Mouse (Mus musculus) adrenal gland, postnatal 10 days (tissue): ENCODE measurements around the gene R3hdm4. TPM values are rescaled to one million over a fixed set of nuclear protein-coding genes. Genes with fewer than 3 reads are reported as not detected.

Source experiments
- DNase-seq: peaks from one replicate; pipeline ENCODE4 v3.0.0; 2021; ENCODE audit warnings: mixed read lengths
- microRNA-seq: library from miRNA; unstranded; fragments of <30 nt; microRNA quantifications from one replicate; pipeline ENCODE4 v1.2.0, GENCODE M21; 2021
- total RNA-seq, 2 experiments: library from RNA; stranded (reverse); gene quantifications; 2 replicates each; pipeline ENCODE4 v1.2.3; 2021

Gene R3hdm4
- total RNA-seq, 2 experiments from 2014 or later: 78.9 to 93.6 TPM

DNA sequence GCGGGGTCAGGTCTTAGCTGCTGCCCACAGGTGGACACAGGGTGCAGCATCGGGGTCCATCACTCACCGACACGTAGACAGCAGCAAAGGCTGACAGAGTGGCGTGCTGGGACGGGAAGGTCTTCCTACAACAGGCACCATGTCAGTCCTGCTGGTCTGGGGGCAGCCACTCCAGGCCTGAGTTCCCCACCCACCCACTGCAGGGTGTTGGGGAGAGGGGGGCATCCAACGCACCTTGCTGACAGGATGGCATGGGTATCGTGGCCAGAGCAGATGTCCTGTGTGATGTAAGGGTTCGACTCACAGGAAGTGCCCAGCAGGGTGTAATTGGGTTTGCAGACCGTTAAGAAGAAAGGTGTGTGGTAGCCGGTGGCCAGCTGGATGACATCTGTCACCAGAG is 54.4 kb downstream of the R3hdm4 start:
- DNase-seq: no peak

DNA sequence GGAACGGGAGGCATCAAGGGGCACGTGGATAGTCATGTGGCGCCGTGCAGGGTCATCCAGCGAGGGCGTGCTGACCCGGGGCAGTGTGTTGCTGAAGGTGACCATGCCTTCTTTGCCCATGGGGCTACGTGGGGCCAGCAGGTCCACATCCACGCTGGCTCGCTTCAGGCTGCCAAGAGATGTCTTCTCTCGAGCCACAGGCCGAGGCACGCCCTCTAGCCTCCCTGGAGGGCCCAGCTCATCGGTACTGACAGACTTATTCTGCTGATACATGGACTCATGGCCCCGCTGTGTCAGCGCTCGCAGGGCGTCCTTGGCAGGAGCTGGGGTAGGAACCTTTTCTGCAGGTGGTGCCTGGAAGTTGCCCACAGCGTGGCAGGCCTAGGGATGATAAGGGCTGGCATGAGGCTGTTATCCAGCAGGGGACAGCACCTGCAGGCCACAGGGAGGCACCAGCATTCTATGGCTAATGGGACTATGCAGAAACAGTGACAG is 55.2 kb downstream of the R3hdm4 start:
- peak; percentile 51 for DNase-seq

DNA sequence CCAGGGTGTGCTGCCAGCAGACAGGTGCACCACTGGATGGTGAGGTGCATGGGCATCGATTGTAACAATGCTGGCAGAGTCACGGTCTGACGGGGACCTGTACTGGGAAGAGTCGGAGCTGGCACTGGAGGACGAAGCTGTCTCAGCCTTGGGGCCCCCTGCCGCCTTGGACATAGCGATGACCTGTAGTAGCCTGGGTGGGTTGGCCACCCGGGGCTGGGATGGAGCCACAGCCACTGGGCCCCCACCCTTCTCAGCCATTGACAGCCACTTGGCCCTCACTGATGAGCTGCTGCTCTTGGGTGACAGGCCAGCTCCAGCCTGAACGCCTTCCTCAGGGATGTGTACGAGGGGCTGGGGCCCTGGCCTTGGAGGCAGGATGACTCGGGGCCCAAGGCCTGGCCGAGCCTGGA is 55.8 kb downstream of the R3hdm4 start:
- no peak for DNase-seq

DNA sequence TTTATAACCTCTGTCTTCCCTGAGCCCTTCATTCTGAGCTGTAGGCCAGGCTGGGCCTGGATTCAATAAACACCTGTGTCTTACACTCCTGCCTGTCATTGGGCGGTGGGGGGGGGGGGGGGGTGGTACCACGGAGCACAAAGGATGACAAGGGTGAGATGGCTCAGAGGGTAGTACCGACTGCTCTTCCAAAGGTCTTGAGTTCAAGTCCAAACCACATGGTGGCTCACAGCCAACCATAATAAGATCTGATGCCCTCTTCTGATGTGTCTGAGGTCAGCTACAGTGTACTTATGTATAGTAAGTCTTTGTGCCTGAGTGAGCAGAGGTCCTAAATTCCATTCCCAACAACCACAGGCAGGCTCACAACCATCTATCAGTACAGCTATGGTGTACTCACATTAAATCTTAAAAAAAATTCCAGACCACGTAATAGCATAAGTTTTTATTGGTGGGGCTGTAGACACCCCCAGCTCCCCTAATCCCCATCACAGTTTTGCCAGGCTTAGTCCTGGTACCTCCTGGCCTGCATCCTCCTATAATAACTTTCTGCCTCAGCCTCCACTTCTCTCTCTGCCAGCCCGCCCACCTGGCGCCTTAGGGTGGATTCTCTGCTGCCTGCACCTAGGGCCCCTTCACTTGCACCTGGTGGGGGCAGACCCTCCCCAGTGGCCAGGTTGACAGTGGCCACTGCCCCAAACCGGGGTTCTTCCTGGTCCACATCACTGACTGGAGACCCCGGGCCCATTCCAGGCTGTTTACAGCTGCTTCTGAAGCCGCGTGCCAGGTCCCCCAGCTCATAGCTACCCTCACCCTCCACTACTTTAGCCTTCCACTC is 56.4 kb downstream of the R3hdm4 start:
- no peak for DNase-seq

DNA sequence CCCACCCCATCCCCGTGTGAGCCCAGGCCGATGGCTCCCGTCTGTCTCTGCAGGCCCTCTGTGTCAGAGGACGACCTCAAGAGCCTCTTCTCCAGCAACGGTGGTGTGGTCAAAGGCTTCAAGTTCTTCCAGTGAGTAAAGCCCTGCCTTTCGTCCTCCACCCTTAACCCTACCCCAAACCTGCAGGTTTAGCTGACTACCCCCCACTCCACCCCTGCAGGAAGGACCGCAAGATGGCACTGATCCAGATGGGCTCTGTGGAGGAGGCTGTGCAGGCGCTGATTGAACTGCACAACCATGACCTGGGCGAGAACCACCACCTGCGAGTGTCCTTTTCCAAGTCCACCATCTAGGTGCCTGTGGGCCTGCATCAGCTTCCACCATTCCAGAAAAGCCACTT is 58.1 kb downstream of the R3hdm4 start:
- DNase-seq: no peak

DNA sequence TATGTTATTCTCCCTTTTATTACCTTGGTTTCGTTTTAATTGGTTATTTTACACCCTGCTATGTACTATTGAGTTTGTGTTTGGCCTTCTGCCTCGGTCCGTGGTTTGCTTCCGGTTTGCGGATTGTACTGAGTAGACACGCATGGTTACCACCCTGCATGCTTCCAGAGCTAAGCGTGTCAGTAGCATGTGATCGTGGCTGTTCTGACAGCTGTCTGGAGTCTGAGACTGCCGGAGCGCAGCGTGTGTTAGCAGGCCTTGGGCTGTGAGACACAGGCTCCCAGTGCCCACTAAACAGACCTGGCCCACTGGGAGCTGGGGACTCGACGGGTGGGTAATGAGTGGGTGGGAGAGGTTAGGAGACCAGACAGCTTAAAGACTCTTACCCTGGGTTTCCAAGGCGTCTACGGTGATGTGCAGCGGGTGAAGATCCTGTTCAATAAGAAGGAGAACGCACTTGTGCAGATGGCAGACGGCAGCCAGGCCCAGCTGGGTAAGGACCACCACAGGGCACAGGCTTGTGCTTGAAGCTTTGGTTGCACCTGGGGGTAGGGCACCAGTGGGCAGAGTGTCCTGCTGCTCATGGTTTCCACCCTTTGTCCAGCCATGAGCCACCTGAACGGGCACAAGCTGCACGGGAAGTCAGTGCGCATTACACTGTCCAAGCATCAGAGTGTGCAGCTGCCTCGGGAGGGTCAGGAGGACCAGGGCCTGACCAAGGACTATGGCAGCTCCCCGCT is 58.8 kb downstream of the R3hdm4 start:
- DNase-seq: no peak

DNA sequence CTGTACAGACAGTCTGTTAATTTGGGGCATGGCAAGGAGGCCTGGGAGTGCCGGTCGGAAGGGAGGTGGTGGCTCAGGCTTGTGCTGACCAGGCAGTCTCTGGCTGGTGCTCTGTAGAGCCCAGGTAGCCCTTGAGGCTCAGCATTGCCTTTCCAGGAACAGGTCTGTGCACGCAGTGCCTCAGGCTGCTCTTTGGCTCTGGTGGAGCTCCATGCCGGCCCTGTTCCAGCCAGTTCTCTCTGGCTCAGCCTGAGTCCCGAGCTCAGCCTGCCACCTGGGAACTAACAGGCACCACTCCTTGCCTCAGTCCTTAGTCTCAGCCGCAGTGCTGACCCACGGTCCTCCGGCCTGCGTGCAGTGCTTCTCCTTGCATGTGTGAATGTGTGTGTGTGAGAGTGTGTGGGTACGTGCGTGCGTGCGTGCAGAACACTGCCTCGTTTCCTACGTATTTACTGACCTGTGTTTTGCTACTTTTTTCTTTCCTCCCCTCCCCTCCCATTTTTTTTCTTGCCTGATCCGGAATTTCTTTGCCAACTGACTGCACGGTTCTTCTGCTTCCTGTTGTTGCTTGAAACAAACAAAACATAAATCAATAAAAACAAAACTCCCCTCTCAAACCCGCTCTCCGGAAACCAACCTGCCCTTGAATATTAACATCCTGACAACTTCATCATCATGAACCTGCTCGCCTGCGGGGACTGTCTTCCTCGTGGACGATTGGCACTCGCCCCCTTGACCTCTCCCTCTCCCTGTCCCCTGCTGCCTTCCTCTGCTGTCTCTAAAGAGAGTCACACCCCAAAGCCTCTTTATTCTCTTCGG is 59.6 kb downstream of the R3hdm4 start:
- DNase-seq: peak; percentile 45

DNA sequence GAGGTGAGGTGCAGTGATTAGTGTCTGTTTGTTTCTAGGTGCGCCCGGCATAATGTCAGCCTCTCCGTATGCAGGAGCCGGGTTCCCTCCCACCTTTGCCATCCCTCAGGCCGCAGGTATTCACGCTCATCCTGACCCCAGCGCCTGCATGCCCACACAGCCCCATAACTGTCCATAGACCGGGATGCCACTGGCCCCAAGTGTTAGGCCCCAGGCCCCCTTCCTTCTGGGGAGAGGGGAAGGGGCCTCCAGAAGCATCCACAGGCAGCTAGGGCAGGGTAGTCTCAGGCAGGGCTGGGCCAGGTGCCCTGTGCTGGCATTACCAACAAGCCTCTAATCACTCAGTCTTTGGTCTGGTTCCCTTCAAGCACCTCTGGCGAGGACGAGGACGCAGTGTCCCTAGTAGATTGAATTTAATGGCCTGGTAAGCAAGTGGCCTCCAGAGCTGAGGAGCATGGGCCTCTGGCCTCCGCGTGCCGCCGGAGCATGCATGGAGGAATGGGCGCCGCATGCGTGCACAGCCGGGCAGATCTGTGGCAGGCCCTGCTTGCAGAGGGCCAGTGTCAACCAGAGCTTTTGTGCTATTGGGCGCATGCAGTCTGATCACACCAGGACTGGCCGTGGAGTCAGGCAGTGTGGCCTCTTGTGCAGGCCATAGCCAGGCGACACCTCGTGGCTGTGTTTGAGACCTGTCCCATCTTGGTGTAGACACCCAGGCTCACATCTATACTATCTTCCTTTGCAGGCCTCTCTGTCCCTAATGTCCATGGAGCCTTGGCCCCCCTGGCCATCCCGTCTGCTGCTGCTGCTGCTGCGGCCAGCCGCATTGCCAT is 60.7 kb downstream of the R3hdm4 start:
- DNase-seq: no peak

Small RNA genes within 50 kb of the gene (microRNA-seq; reads per million reads assigned to microRNA genes)
- not detected for gene Mir6910

Other genes with a start within 250 kb of the R3hdm4 start
- gene Cdc34, start 239.0 kb downstream of the R3hdm4 start, total RNA-seq: 10 to 100 TPM; 90.2 to 96.7 TPM
- 1 to 10 TPM; 1.0 to 1.5 TPM for gene Gzmm, start 232.2 kb downstream of the R3hdm4 start, total RNA-seq
- 100 to 1,000 TPM; 662 to 732 TPM for gene Bsg, start 216.7 kb downstream of the R3hdm4 start, total RNA-seq
- 1 to 10 TPM; 7.2 to 8.7 TPM for gene Hcn2, start 204.6 kb downstream of the R3hdm4 start, total RNA-seq
- gene Polrmt, start 174.6 kb downstream of the R3hdm4 start, total RNA-seq: 10 to 100 TPM; 60.1 to 69.8 TPM
- gene Fgf22, start 166.1 kb downstream of the R3hdm4 start, total RNA-seq: not detected
- 10 to 100 TPM; 50.8 to 55.1 TPM for gene Rnf126, start 154.3 kb downstream of the R3hdm4 start, total RNA-seq
- gene Fstl3, start 143.9 kb downstream of the R3hdm4 start, total RNA-seq: 1 to 10 TPM; 5.5 to 5.7 TPM
- under 1 TPM; 0.09 to 0.21 TPM for gene Prss57, start 130.2 kb downstream of the R3hdm4 start, total RNA-seq
- 10 to 100 TPM; 69.6 to 80.2 TPM for gene Palm, start 127.6 kb downstream of the R3hdm4 start, total RNA-seq
- under 1 TPM in 1 of 2 experiments, not detected in 1; 0.27 TPM for gene Misp, start 100.2 kb downstream of the R3hdm4 start, total RNA-seq
- 100 to 1,000 TPM; 267 to 270 TPM for gene Ptbp1, start 66.8 kb downstream of the R3hdm4 start, total RNA-seq
- gene Prtn3, start 46.7 kb downstream of the R3hdm4 start, total RNA-seq: 1 to 10 TPM; 1.5 to 2.8 TPM
- gene Plppr3, start 46.6 kb downstream of the R3hdm4 start, total RNA-seq: 1 to 10 TPM; 3.4 to 4.3 TPM
- gene Elane, start 35.0 kb downstream of the R3hdm4 start, total RNA-seq: 1 to 10 TPM; 2.1 to 2.3 TPM
- 100 to 1,000 TPM; 316 to 348 TPM for gene Cfd, start 30.4 kb downstream of the R3hdm4 start, total RNA-seq
- 10 to 100 TPM; 48.1 to 50.8 TPM for gene Med16, start 12.3 kb downstream of the R3hdm4 start, total RNA-seq
- gene Gm26602, start 10.4 kb downstream of the R3hdm4 start, total RNA-seq: not detected
- 1 to 10 TPM in 1 of 2 experiments, under 1 TPM in 1; 0.69 to 1.8 TPM for gene Kiss1r, start 4.2 kb downstream of the R3hdm4 start, total RNA-seq
- gene Arid3a, start 5.8 kb upstream of the R3hdm4 start, total RNA-seq: 1 to 10 TPM; 6.3 to 8.1 TPM
- 10 to 100 TPM; 32.4 to 34.9 TPM for gene Wdr18, start 38.9 kb upstream of the R3hdm4 start, total RNA-seq
- gene Grin3b, start 49.5 kb upstream of the R3hdm4 start, total RNA-seq: under 1 TPM; 0.27 to 0.36 TPM
- gene Tmem259, start 63.1 kb upstream of the R3hdm4 start, total RNA-seq: 100 to 1,000 TPM; 143 to 146 TPM
- 10 to 100 TPM; 46.8 to 57.8 TPM for gene Cnn2, start 67.4 kb upstream of the R3hdm4 start, total RNA-seq
- gene Abca7, start 75.3 kb upstream of the R3hdm4 start, total RNA-seq: 10 to 100 TPM; 16.0 to 19.8 TPM
- gene Arhgap45, start 95.4 kb upstream of the R3hdm4 start, total RNA-seq: 10 to 100 TPM; 11.9 to 12.7 TPM
- gene Polr2e, start 118.6 kb upstream of the R3hdm4 start, total RNA-seq: 100 to 1,000 TPM in 1 of 2 experiments, 10 to 100 TPM in 1; 96.5 to 102 TPM
- gene Gpx4, start 126.0 kb upstream of the R3hdm4 start, total RNA-seq: 1,000 to 10,000 TPM; 1,132 to 1,146 TPM
- gene Sbno2, start 184.4 kb upstream of the R3hdm4 start, total RNA-seq: 10 to 100 TPM; 37.5 to 55.7 TPM
- gene Stk11, start 194.6 kb upstream of the R3hdm4 start, total RNA-seq: 100 to 1,000 TPM; 133 to 151 TPM
- gene Atp5d, start 217.4 kb upstream of the R3hdm4 start, total RNA-seq: 100 to 1,000 TPM; 982 to 996 TPM
- gene Cbarp, start 219.6 kb upstream of the R3hdm4 start, total RNA-seq: 10 to 100 TPM; 41.6 to 65.6 TPM
- 100 to 1,000 TPM; 106 to 127 TPM for gene Midn, start 227.1 kb upstream of the R3hdm4 start, total RNA-seq
- 100 to 1,000 TPM; 102 to 168 TPM for gene Cirbp, start 244.8 kb upstream of the R3hdm4 start, total RNA-seq